Mouse (Mus musculus): Measurements from ENCODE around the gene Kcnj15. TPM values are rescaled to one million over a fixed set of nuclear protein-coding genes. Genes with fewer than 3 reads are reported as not detected.

Gene Kcnj15
- total RNA-seq, 1 experiment from 2014 or later, result not detected

GRCm38 (mm10) chr16:95348555-95348954 lies 91.2 kb downstream of the Kcnj15 start:
- no peak for ATAC-seq (ENCODE audit: extremely low read depth, insufficient number of reproducible peaks, low FRiP score, poor library complexity, severe bottlenecking)

DNA sequence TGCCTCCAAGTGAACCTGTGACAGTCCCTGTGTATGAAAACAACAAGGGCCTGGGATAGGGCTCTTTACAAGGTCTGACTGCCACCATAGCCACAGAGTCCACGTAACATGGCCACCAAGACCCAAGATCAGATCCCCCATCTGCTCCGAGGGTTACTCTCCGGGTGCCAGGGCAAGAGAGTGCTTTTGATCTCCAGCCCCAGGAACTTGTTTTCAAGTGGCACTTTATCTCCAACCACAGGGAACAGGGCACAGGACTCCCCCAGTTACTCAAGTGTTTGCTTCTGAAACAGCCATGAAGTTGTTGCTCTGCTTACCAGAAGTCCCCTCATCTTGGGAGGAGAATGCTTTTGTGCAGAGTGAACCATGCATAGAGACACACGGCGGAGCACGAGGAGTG lies 92.0 kb downstream of the Kcnj15 start:
- no peak for ATAC-seq (ENCODE audit: extremely low read depth, insufficient number of reproducible peaks, low FRiP score, poor library complexity, severe bottlenecking)

- ATAC-seq (ENCODE audit: extremely low read depth, insufficient number of reproducible peaks, low FRiP score, poor library complexity, severe bottlenecking), result no peak
Observed at GRCm38 (mm10) chr16:95349745-95350144, 92.4 kb downstream of the Kcnj15 start.
